Comparison of ENCODE assay signal across 8 mouse cellular contexts in the genomic region with DNA sequence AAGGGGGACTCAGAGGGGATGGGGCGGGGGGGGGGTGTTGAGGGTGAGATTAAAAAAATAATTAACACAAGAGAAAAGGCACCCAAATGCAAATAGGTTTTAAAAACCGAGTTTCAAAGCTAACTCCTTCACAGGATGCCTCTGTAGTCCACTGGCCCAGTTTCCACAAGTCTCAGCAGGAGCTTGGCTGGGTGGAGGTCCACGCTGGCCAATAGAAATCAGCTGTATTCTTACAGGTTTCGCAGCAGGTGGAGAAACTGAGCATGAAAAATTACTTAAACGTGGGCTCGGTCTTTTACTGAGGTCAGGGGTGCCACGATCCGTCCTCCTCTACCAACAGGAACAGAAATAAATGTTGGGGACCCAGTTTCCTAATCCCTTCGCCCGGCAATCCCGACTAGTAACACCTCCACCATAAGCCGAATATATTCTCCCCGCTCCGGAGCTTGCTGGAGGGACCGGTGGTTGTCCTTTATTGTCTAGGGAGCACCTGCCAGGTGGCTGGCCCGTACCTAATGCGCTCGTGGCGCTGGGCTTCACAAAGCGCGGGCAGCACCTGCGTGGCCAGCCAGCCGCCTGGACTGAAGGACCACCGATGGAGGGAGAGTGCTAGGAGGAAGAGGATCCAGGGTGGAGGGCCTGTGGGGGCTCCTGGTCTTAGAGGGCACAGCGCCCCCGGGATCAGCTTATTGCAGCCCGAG. TPM values are rescaled to one million over a fixed set of nuclear protein-coding genes. Genes with fewer than 3 reads are reported as not detected.
DNase-seq lines count a peak whose midpoint lies in the region; ATAC-seq and TF ChIP-seq lines count a peak whose summit lies in the region.

No protein-coding gene starts in this region.

- H3K36me3 ChIP-seq in embryonic facial prominence, embryonic 13.5 days, result no peaks in the 10 kb centered on the region
- H3K36me3 ChIP-seq in hindbrain, embryonic 14.5 days (replicated peaks; ENCODE audit: control insufficient read depth, insufficient read depth), result no peaks in the 10 kb centered on the region
- H3K36me3 ChIP-seq in midbrain, embryonic 15.5 days (replicated peaks), result no peaks in the 10 kb centered on the region

- H3K9me3 ChIP-seq in embryonic facial prominence, embryonic 13.5 days, result no peaks in the 10 kb centered on the region
- no peaks in the 10 kb centered on the region for H3K9me3 ChIP-seq in hindbrain, embryonic 14.5 days (ENCODE audit: control insufficient read depth, low read length)
- H3K9me3 ChIP-seq in midbrain, embryonic 15.5 days, result no peaks in the 10 kb centered on the region

- peaks cover 31% of the 10 kb centered on the region for H3K27me3 ChIP-seq in embryonic facial prominence, embryonic 13.5 days
- 0 out of 2 replicates have a peak, but pooled peaks cover 3% of the 10 kb centered on the region for H3K27me3 ChIP-seq in hindbrain, embryonic 14.5 days (ENCODE audit: control insufficient read depth, insufficient read depth, low read length)
- H3K27me3 ChIP-seq in midbrain, embryonic 15.5 days (replicated peaks), result no peaks in the 10 kb centered on the region

- H3K27ac ChIP-seq in left cerebral cortex, adult 2 months, result peak overlapping the region; percentile 40; the same call in 1 of the 2 replicates
- no peak overlapping the region for H3K27ac ChIP-seq in embryonic facial prominence, embryonic 13.5 days
- peak overlapping the region; percentile 61; the same call in 1 of the 2 replicates for H3K27ac ChIP-seq in hindbrain, embryonic 14.5 days
- peak overlapping the region; percentile 83 for H3K27ac ChIP-seq in midbrain, embryonic 15.5 days

- H3K4me3 ChIP-seq in left cerebral cortex, adult 2 months, result peak overlapping the region; percentile 65
- peak overlapping the region; percentile 61 for H3K4me3 ChIP-seq in embryonic facial prominence, embryonic 13.5 days
- H3K4me3 ChIP-seq in hindbrain, embryonic 14.5 days (replicated peaks; ENCODE audit: low read length), result peak overlapping the region; percentile 88
- peak overlapping the region; percentile 71 for H3K4me3 ChIP-seq in midbrain, embryonic 15.5 days

- peak overlapping the region; percentile 73 for H3K9ac ChIP-seq in embryonic facial prominence, embryonic 13.5 days
- H3K9ac ChIP-seq in hindbrain, embryonic 14.5 days, result peak overlapping the region; percentile 93
- peak overlapping the region; percentile 70 for H3K9ac ChIP-seq in midbrain, embryonic 15.5 days

- peak overlapping the region; percentile 99 for H3K4me2 ChIP-seq in embryonic facial prominence, embryonic 13.5 days
- H3K4me2 ChIP-seq in hindbrain, embryonic 14.5 days (replicated peaks), result peak overlapping the region; percentile 95
- H3K4me2 ChIP-seq in midbrain, embryonic 15.5 days, result peak overlapping the region; percentile 95

- no peak for DNase-seq in left cerebral cortex, adult 2 months (ENCODE audit: extremely low spot score in 1 of 2, low spot score in 2 of 2)
- DNase-seq in left cerebral cortex, adult 8-10 months (ENCODE audit: low spot score in 2 of 2), result no peak
- DNase-seq in hindbrain, embryonic 14.5 days (ENCODE audit: low spot score), result peak; percentile 39
- DNase-seq in adrenal gland, postnatal 25 days, result no peak
- no peak for DNase-seq in c-Kit-positive CD71-positive TER-119-positive erythroid progenitor cells, embryonic 14.5 days (ENCODE audit: low spot score)
- no peak for DNase-seq in urinary bladder, postnatal 25 days (ENCODE audit: low spot score)

- H3K4me1 ChIP-seq in embryonic facial prominence, embryonic 13.5 days, result peaks cover 25% of the 10 kb centered on the region
- H3K4me1 ChIP-seq in hindbrain, embryonic 14.5 days (replicated peaks; ENCODE audit: control insufficient read depth, insufficient read depth, low read length), result peaks cover 26% of the 10 kb centered on the region
- peaks cover 15% of the 10 kb centered on the region for H3K4me1 ChIP-seq in midbrain, embryonic 15.5 days

- no peak; the same call in 1 of the 2 replicates for ATAC-seq in embryonic facial prominence, embryonic 13.5 days (ENCODE audit: insufficient number of reproducible peaks, insufficient read depth, low FRiP score, low TSS enrichment, low read depth)
- ATAC-seq in hindbrain, embryonic 14.5 days (ENCODE audit: low FRiP score), result peak; percentile 1; the same call in 1 of the 2 replicates
- peak; percentile 8; the same call in 1 of the 2 replicates for ATAC-seq in midbrain, embryonic 15.5 days (replicated peaks)

- intact Hi-C loops in left cerebral cortex, adult 2 months (cut with DNase I), result loop anchor here (2.0 to 10.0 kb wide), 2 partner anchors 278 to 360 kb away; no protein-coding TSS in a partner anchor

- no peak for TF ChIP-seq CTCF in left cerebral cortex, adult 2 months (IDR thresholded peaks at IDR 0.05)

- 3% methylated on average over 26 of the region's 27 CpGs for WGBS in embryonic facial prominence, embryonic 13.5 days
- WGBS in hindbrain, embryonic 14.5 days, result 3% methylated on average over 27 of the region's 27 CpGs
- WGBS in midbrain, embryonic 15.5 days, result 3% methylated on average over 27 of the region's 27 CpGs

RNA-seq across cellular contexts. Expression of gene Kit, which starts 0.4 kb away (rescaled TPM):
- 10 to 100 TPM; 31.5 to 33.9 TPM for total RNA-seq in left cerebral cortex, adult 2 months (2021)
- total RNA-seq in left cerebral cortex, adult 8-10 months (2022), result 10 to 100 TPM; 27.3 to 34.9 (median 33.6) TPM
- 11.7 and 14.5 TPM in 2 replicates for polyA plus RNA-seq in embryonic facial prominence, embryonic 13.5 days (2015; fragmentation: Nextera tagmentation; extraction: Ambion mirVana)
- polyA plus RNA-seq in hindbrain, embryonic 14.5 days (2014; fragmentation: Nextera tagmentation; extraction: Ambion mirVana), result 56.6 and 62.1 TPM in 2 replicates
- 41.3 and 44.0 TPM in 2 replicates for polyA plus RNA-seq in midbrain, embryonic 15.5 days (2015; fragmentation: Nextera tagmentation; extraction: Ambion mirVana)
- 5.6 and 10.2 TPM in 2 replicates for total RNA-seq in adrenal gland, postnatal 25 days (2021)
